Mouse (Mus musculus) lung, adult 2 months (tissue): ENCODE measurements around the gene 1700016H13Rik.

Source experiments
- CTCF ChIP-seq: fragments of 200-500 bp; IDR thresholded peaks from 2 replicates; pipeline ENCODE4 v1.5.1; 2011; ENCODE audit warnings: mild to moderate bottlenecking, low read length, control low read depth; ENCODE audit not compliant: insufficient read depth
- POLR2A ChIP-seq: fragments of 200-500 bp; IDR thresholded peaks from 2 replicates; pipeline ENCODE4 v1.6.1; 2011; ENCODE audit warnings: low read depth, mild to moderate bottlenecking, control low read depth, low read length, borderline replicate concordance; ENCODE audit errors: extremely low read depth

DNA sequence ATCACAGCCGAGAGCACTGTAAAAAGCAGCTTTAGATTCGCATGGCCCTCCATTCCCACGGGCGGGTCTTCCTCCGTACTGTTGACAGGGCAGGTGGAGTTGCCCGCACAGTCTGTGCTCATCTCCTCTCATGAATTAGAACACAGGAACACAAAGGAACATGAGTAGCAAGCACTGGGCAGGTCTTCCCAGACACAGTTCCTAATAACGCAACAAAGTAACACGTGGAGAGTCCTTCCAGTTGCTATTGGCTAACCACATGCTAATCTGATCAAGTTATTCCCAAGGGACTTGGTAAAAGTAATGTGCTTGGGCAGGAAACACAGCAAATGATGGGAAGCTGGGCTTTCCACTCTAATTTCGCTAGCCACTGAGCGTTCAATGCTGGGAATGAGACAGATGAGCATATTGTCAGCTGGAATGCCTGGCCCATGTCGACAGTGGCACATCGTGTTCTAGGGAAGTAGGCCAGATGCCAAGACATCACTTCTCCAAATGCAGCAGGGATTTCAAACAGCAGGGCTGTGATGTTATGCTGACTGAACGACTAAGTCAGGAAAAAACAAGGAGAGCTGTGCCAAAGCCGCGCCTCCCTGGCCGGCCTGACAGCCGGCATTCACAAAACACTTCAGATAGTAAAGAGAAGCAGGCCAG is 26.6 kb downstream of the 1700016H13Rik start, which contains the start of gene Slc10a6:
- TF ChIP-seq CTCF = no peak
- TF ChIP-seq POLR2A = peak; percentile 45; the same call in 1 of the 2 replicates
